Mouse (Mus musculus) midbrain, embryonic 15.5 days (tissue): ENCODE results near the gene Hmbs. TPM values are rescaled to one million over a fixed set of nuclear protein-coding genes. Genes with fewer than 3 reads are reported as not detected.
"Not testable (repeated sequence)": the region's sequence is repeated elsewhere in the genome, so short reads cannot be mapped to it uniquely, and the experiment has no call there.

Experiments used
- ATAC-seq: fragments of 200-750 bp; cut with Nextera tagmentation; replicated peaks from 2 replicates; pipeline ENCODE4 v1.8.0; 2017; ENCODE audit warnings: moderate TSS enrichment
- H3K27ac ChIP-seq: fragments of 300-500 bp; sonication (generic); 2 replicates; pipeline ENCODE4 v1.5.1; 2015; ENCODE audit warnings: mild to moderate bottlenecking, inconsistent platforms
- H3K27me3 ChIP-seq: fragments of 300-500 bp; sonication (generic); replicated peaks from 2 replicates; pipeline ENCODE4 v1.6.1; 2015; ENCODE audit warnings: inconsistent platforms
- H3K36me3 ChIP-seq: fragments of 300-500 bp; sonication (generic); replicated peaks from 2 replicates; pipeline ENCODE4 v1.6.1; 2015; ENCODE audit warnings: inconsistent platforms
- H3K4me1 ChIP-seq: fragments of 300-500 bp; sonication (generic); 2 replicates; pipeline ENCODE4 v1.6.1; 2015; ENCODE audit warnings: inconsistent platforms
- H3K4me2 ChIP-seq: fragments of 300-500 bp; sonication (generic); 2 replicates; pipeline ENCODE4 v1.6.1; 2015; ENCODE audit warnings: inconsistent platforms, mild to moderate bottlenecking, moderate library complexity
- H3K4me3 ChIP-seq: fragments of 300-500 bp; sonication (generic); 2 replicates; pipeline ENCODE4 v1.5.1; 2015; ENCODE audit warnings: mild to moderate bottlenecking, inconsistent platforms
- H3K9ac ChIP-seq: fragments of 300-500 bp; sonication (generic); 2 replicates; pipeline ENCODE4 v1.6.1; 2015; ENCODE audit warnings: mild to moderate bottlenecking, inconsistent platforms
- H3K9me3 ChIP-seq: fragments of 300-500 bp; sonication (generic); 2 replicates; pipeline ENCODE4 v1.6.1; 2016; ENCODE audit warnings: inconsistent platforms
- WGBS: fragments of 180-500 bp; shearing (Covaris S2); methylation state at CpG from one replicate; pipeline ENCODE4 v1.1.7; 2015; ENCODE audit warnings: mixed read lengths; 5-methylcytosine and 5-hydroxymethylcytosine counted together
- polyA plus RNA-seq: library from polyadenylated mRNA; unstranded; fragments of >200 nt; fragmentation: Nextera tagmentation; extraction: Ambion mirVana; gene quantifications from 2 replicates; pipeline ENCODE4 v1.2.1, GENCODE M21; 2015

Hmbs gene
- polyA plus RNA-seq, 1 experiment from 2014 or later = 63.1 TPM

DNA sequence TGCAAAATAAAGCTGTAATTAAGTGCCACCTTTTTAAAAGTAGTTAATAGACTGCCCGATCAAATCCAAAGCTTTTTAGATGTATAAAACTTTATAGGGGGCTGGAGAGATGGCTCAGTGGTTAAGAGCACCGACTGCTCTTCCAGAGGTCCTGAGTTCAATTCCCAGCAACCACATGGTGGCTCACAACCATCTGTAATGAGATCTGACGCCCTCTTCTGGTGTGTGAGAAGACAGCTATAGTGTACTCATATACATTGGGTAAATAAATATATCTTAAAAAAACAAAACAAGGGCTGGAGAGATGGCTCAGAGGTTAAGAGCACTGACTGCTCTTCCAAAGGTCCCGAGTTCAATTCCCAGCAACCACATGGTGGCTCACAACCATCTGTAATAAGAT, 17.9 kb upstream of the Hmbs start:
- ATAC-seq = peak; percentile 53
- H3K4me3 ChIP-seq = peak overlapping the region; percentile 99
- H3K9ac ChIP-seq = peak overlapping the region; percentile 36; the same call in 1 of the 2 replicates
- peaks cover 12% of the 10 kb centered on the region for H3K36me3 ChIP-seq
- not testable (repeated sequence) for H3K4me1 ChIP-seq, H3K9me3 ChIP-seq, H3K27me3 ChIP-seq
- peak overlapping the region; percentile 82 for H3K4me2 ChIP-seq
- 42% methylated on average over 4 of the region's 4 CpGs for WGBS
- H3K27ac ChIP-seq = peak overlapping the region; percentile 87

DNA sequence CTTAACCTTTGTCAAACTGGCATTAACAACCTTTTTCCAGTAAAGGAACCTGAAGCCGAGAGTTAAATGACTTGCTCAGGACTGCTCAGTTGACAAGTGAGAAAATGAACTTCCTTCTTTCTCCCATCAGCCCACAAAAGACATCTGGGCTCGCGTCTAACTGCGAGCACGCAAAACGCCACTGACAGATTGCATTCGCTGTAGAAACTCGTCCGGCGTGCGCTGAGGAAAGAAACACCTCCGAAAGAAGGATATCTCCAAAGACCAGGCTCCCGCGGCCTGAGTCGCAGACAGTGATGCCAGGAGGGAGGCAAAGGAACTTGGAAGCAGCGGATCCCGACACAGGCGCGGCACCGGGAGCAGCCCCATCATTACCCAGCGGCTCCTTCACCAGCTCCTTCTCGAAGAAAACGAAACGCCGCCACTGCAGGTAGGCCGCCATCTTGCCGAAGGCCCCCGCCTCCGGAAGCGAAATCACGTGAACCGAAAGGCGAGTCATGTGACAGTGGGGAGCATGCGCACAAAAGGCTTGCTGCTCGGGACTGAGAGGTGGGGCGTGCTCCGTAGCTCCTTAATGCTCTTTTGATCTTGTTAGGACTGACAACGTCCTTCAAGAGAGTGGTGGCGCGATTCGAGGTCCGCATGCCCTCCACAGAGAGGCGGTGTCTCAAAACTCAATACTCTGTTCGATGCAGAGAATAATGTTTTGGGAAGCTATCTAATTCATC, 17.3 kb upstream of the Hmbs start, which contains the start of gene Vps11:
Gene Vps11, minus strand, starts transcription at position 481 of the 728 bp plus-strand sequence.
- ATAC-seq = peak; percentile 91
- Histone ChIP-seq H3K9me3 (no peaks in the 10 kb centered on the region), H3K9ac (peak within 1 kb of the TSS; percentile 90), H3K27ac (peak within 1 kb of the TSS; percentile 87), H3K4me3 (peak within 1 kb of the TSS; percentile 99), H3K4me1 (peaks cover 10% of the 10 kb centered on the region), H3K4me2 (peak within 1 kb of the TSS; percentile 82), H3K27me3 (no peaks in the 10 kb centered on the region), H3K36me3 (peaks cover 18% of the 10 kb centered on the region)
- WGBS = under 1% methylated on average over 44 of the region's 44 CpGs

GRCm38 (mm10) chr9:44357207-44357606, 13.2 kb upstream of the Hmbs start:
- no peak overlapping the region for H3K4me3 ChIP-seq
- no peak overlapping the region for H3K9ac ChIP-seq
- H3K4me1 ChIP-seq = peaks cover 10% of the 10 kb centered on the region
- H3K27ac ChIP-seq = no peak overlapping the region
- no peak overlapping the region for H3K4me2 ChIP-seq
- no peaks in the 10 kb centered on the region for H3K27me3 ChIP-seq
- H3K9me3 ChIP-seq = no peaks in the 10 kb centered on the region
- H3K36me3 ChIP-seq = peaks cover 59% of the 10 kb centered on the region
- no peak for ATAC-seq
- 77% methylated on average over 4 of the region's 4 CpGs for WGBS

DNA sequence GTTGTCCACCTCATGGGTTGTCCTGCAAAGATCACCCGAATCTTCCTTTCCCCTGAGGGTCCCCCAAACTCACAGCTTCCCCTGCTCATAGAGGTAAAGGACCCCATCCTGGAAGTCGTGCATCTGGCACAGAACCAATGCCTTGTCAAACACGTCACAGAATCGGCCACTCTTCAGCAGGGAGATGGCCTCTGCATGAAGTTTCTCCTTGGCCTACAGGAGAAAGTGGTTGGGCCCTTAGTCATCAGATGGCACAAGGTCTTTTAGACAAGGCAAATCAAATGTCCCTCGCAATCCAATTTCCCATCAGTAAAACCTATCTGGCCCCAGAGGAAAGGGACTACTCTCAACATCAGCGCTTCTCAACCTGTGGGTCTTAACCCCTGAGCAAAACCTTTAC, 9.1 kb upstream of the Hmbs start:
- Histone ChIP-seq H3K27ac (no peak overlapping the region), H3K9ac (no peak overlapping the region), H3K9me3 (no peaks in the 10 kb centered on the region), H3K4me2 (no peak overlapping the region), H3K4me1 (peaks cover 2% of the 10 kb centered on the region; the same call in 1 of the 2 replicates), H3K4me3 (no peak overlapping the region), H3K27me3 (no peaks in the 10 kb centered on the region), H3K36me3 (peaks cover 82% of the 10 kb centered on the region)
- no peak for ATAC-seq
- WGBS = 97% methylated on average over 6 of the region's 6 CpGs

GRCm38 (mm10) chr9:44352337-44352736, 8.3 kb upstream of the Hmbs start:
- Histone ChIP-seq H3K27me3 (no peaks in the 10 kb centered on the region), H3K4me2 (no peak overlapping the region), H3K36me3 (peaks cover 87% of the 10 kb centered on the region), H3K9ac (no peak overlapping the region), H3K27ac (no peak overlapping the region), H3K4me1 (peaks cover 2% of the 10 kb centered on the region; the same call in 1 of the 2 replicates), H3K4me3 (no peak overlapping the region), H3K9me3 (no peaks in the 10 kb centered on the region)
- no peak for ATAC-seq
- 94% methylated on average over 10 of the region's 10 CpGs for WGBS

DNA sequence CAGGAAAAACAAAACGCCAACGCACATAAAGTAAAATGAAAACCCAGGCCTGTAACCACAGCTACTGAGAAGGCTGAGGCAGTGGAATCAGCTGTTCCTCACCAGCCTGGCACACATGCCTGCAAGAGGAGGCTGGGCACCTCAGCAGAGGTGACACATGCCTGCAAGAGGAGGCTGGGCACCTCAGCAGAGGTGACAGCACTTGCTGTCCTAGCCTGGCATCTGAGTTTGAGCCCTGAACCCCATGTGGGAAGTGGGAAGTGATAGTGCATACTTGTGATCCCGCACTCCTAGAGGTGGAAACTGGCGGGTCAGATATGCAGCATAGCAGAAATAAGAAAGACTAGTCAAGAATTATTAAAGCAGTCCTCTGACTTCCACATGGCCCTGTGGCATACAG, 7.4 kb upstream of the Hmbs start:
- no peak overlapping the region for H3K27ac ChIP-seq
- H3K4me1 ChIP-seq = no peaks in the 10 kb centered on the region
- H3K4me3 ChIP-seq = no peak overlapping the region
- no peaks in the 10 kb centered on the region for H3K9me3 ChIP-seq
- ATAC-seq = no peak
- no peak overlapping the region for H3K4me2 ChIP-seq
- no peaks in the 10 kb centered on the region for H3K27me3 ChIP-seq
- H3K9ac ChIP-seq = no peak overlapping the region
- peaks cover 89% of the 10 kb centered on the region for H3K36me3 ChIP-seq
- 93% methylated on average over 4 of the region's 4 CpGs for WGBS

GRCm38 (mm10) chr9:44348546-44348945, 4.5 kb upstream of the Hmbs start:
- no peaks in the 10 kb centered on the region for H3K27me3 ChIP-seq
- H3K9ac ChIP-seq = no peak overlapping the region
- H3K9me3 ChIP-seq = no peaks in the 10 kb centered on the region
- no peaks in the 10 kb centered on the region for H3K4me1 ChIP-seq
- no peak overlapping the region for H3K27ac ChIP-seq
- ATAC-seq = no peak
- WGBS = 97% methylated on average over 4 of the region's 4 CpGs
- H3K4me2 ChIP-seq = no peak overlapping the region
- H3K36me3 ChIP-seq = peaks cover 62% of the 10 kb centered on the region
- no peak overlapping the region for H3K4me3 ChIP-seq

DNA sequence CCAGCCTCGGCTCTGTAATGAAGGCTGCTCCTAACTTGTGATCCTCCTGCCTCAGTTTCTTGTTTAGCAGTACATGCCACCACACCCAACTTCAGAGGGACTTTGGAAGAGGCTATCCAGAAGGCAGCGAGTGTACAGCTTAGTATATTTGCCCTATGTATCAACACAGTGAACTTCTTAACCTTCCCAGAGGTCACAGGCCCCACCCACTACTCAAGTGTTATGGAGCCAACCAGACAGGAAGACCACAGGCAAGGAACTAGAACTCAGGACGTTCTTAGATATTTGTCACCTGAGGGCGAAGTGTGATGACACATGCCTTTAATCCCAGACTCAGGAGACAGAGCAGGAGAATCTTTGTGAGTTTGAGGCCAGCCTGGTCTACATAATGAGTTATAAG, 3.6 kb upstream of the Hmbs start:
- H3K36me3 ChIP-seq = peaks cover 53% of the 10 kb centered on the region
- H3K9ac ChIP-seq = no peak overlapping the region
- H3K4me1 ChIP-seq = peaks cover 8% of the 10 kb centered on the region
- H3K9me3 ChIP-seq = no peaks in the 10 kb centered on the region
- no peak overlapping the region for H3K4me2 ChIP-seq
- ATAC-seq = no peak
- H3K27me3 ChIP-seq = no peaks in the 10 kb centered on the region
- H3K27ac ChIP-seq = no peak overlapping the region
- no peak overlapping the region for H3K4me3 ChIP-seq
- 95% methylated on average over 4 of the region's 4 CpGs for WGBS

DNA sequence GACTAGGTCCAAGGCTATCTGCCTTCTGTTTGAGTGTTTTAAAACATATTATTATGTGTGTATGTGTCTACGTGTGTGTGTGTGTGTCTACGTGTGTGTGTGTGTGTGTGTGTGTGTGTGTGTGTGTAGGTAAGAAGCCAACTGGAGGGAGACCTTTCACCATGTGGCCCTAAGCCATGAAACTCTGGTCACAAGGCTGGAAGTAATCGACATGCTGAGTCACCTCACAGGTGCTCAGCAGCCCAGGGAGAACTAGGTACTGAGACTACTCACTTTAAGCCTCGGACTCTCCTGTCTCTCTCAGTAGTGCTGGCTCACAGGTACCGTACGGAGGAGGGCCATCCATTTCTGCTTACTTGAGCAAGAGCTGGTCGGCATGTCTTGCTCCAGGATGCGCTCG, 3.1 kb upstream of the Hmbs start:
- H3K4me2 ChIP-seq = no peak overlapping the region
- no peak overlapping the region for H3K27ac ChIP-seq
- no peaks in the 10 kb centered on the region for H3K27me3 ChIP-seq
- ATAC-seq = no peak
- peaks cover 10% of the 10 kb centered on the region for H3K4me1 ChIP-seq
- WGBS = 91% methylated on average over 9 of the region's 9 CpGs
- no peak overlapping the region for H3K9ac ChIP-seq
- peaks cover 48% of the 10 kb centered on the region for H3K36me3 ChIP-seq
- H3K4me3 ChIP-seq = no peak overlapping the region
- H3K9me3 ChIP-seq = no peaks in the 10 kb centered on the region

GRCm38 (mm10) chr9:44345570-44346433, 1.8 kb upstream of the Hmbs start:
- peaks cover 10% of the 10 kb centered on the region for H3K4me1 ChIP-seq
- no peaks in the 10 kb centered on the region for H3K27me3 ChIP-seq
- WGBS = 94% methylated on average over 5 of the region's 6 CpGs
- no peak for ATAC-seq
- no peaks in the 10 kb centered on the region for H3K9me3 ChIP-seq
- peaks cover 39% of the 10 kb centered on the region for H3K36me3 ChIP-seq
- no peak overlapping the region for H3K27ac ChIP-seq
- no peak overlapping the region for H3K4me2 ChIP-seq
- no peak overlapping the region for H3K4me3 ChIP-seq
- H3K9ac ChIP-seq = no peak overlapping the region

DNA sequence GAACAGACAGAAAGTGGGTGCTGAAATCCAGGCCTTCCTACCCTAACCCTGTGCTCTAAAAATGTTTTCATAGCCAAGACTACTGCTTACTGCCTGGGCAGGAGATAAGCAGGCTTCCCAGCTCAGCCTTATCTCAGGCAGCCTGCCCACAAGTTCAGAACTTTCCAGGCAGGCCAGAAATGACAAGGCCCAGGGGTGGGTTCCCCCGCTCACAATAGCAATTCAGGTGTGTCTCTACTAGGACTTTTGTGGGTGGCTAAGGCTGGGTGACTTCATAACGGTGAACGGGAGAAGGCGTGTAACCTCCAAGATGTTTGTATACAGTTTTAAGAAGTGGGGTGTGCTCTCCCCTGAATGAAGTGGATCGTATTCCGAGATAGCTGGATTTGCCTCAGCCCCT, 738 bp downstream of the Hmbs start:
- peak; percentile 10 for ATAC-seq
- peak overlapping the region; percentile 99 for H3K27ac ChIP-seq

DNA sequence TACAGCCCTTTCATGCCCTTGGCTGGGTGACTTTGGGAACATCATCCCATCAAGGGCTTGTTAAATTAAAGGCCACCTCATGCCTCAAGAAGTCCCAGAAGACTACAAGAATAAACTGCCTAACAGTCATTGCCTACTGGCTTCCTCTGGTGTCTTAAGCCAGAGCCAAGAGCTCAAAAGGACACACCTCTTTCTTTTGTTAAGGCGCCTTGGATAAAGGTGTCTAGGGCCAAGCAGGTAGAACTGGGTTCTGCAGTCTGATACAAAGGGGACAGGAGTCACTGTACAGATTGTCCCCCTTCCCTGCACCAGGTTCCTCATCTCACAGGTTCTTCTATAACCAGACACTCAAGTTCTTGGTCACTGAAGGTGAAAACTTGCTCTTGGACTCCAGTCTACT, 1.4 kb downstream of the Hmbs start:
- WGBS = 90% methylated on average over 1 of the region's 1 CpGs
- Histone ChIP-seq H3K27me3 (no peaks in the 10 kb centered on the region), H3K9me3 (no peaks in the 10 kb centered on the region), H3K9ac (no peak overlapping the region), H3K4me2 (peak overlapping the region; percentile 66), H3K4me1 (peaks cover 10% of the 10 kb centered on the region), H3K36me3 (peaks cover 12% of the 10 kb centered on the region), H3K27ac (no peak overlapping the region), H3K4me3 (no peak overlapping the region)
- ATAC-seq = no peak

More for the DNA sequence above, 738 bp downstream of the Hmbs start:
- peak overlapping the region; percentile 66 for H3K4me2 ChIP-seq
- H3K9me3 ChIP-seq = no peaks in the 10 kb centered on the region
- peak overlapping the region; percentile 83 for H3K9ac ChIP-seq
- peaks cover 19% of the 10 kb centered on the region for H3K36me3 ChIP-seq
- H3K27me3 ChIP-seq = no peaks in the 10 kb centered on the region
- 11% methylated on average over 6 of the region's 6 CpGs for WGBS
- H3K4me1 ChIP-seq = peaks cover 10% of the 10 kb centered on the region
- H3K4me3 ChIP-seq = peak overlapping the region; percentile 86
